Mouse (Mus musculus): Measurements from ENCODE around the gene Rcn1.

Gene Rcn1

DNA sequence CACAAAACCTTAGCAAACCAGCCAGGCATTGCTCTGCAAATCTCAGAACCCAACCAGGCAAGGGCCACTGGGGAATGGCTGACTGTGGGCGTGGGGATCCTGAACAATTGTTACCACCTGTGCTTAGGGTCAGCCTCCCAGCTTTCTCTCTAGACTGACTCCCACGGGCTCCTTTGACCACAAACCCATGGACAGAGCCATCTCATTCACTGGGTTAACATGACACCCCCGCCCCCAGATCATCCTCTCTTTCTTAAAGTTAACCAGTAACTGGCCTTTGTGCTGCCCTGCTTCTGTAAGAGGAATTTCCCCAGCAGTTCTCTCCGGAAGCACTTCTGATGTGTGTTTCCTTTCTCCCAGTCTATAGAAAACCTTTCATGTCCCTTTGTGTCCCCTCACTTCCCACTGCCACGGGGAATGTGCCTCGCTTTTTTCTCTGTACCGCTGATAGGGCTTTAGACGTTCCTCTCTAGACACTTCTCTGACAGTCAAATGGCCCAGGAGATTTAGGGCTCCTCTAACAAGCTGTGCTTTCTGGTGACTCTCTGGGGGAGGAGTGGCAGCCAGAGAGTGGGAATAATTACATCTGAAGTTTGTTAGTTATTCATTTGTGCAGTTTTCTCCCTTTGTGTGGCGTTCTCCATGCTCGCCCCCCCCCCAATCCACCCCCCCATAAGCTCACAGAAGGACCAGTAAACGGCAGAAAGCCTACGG lies 62.6 kb downstream of the Rcn1 start:
- DNase-seq: peak; percentile 57 to 74
